Mouse (Mus musculus): Measurements from ENCODE around the gene Gas2l3.

DNA sequence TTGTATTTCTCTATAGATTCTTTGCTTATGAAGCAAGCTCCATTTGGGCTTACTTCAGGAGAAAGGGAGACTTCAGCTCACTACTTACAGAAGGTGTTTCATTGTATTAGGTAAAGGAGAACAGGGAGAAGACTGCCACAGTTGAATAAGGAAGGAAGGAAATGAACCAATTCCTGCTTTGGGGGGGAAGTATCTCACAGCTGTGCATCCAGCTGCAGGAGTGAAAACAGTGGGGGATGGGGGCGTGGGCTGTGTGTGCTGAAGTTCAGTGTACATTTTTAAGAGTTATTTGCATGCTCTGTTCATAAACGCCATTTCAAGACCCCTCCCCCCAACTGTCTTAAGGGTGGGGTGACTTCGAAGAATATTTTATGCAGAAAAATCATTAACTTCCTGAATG is 10.0 kb upstream of the Gas2l3 start:
- TF ChIP-seq POLR2A (IDR thresholded peaks at IDR 0.05; ENCODE audit: control insufficient read depth, low read depth, low read length) (no peak), CTCF (IDR thresholded peaks at IDR 0.05; ENCODE audit: control insufficient read depth, insufficient read depth, insufficient replicate concordance, low read depth, low read length) (no peak)
